Mouse (Mus musculus) mesoderm, embryonic 11.5 days (tissue): ENCODE data around the gene Son.

ENCODE experiments used
- DNase-seq: peaks from one replicate; pipeline ENCODE4 v3.0.0-alpha.2; 2012; ENCODE audit warnings: low read depth, low spot score

The Son gene

DNA sequence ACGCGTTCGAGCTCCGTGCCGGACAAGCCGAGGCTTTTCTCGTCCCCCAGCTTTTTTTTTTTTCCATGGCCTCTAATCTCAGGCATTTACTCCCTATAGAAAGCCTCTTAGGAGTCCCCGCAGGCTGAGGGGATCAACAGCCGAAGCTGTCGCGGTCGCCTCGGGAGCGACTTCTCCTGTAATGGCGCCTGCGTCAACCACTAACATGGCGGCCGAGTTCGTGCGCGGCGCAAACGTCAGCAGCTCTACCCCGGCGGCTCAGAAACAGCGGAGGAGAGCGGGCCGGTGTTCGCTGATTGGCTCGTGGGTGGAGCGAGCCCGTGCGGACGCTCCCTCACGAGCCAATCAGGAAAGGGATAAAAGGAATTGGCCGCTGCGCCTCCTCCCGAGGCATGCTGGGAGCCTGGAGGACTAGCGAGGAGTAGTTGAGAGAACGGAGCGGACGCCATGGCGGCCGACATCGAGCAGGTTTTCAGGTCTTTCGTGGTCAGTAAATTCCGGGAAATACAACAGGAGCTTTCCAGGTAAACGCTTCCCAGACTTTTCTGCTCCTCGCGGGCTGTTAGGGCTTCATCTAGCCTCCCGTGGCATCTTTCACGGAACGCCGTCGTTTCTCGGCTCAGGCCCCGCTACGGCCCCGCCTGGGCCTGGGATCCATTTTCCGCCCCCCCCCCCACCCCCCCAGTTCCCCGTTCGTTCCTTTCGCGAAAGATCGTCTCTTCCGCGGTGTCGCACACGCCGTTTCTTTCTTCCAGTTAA, at the start of gene Son:
TSS of gene Son (plus strand) at position 46 of the 759 bp plus-strand sequence.
- DNase-seq: peak; percentile 98

- peak; percentile 98 for DNase-seq
Observed at GRCm38 (mm10) chr16:91597672-91598010, 49.7 kb upstream of the Son start, which contains the start of gene Tmem50b. Tmem50b (minus strand) TSS chr16:91597800.

DNA sequence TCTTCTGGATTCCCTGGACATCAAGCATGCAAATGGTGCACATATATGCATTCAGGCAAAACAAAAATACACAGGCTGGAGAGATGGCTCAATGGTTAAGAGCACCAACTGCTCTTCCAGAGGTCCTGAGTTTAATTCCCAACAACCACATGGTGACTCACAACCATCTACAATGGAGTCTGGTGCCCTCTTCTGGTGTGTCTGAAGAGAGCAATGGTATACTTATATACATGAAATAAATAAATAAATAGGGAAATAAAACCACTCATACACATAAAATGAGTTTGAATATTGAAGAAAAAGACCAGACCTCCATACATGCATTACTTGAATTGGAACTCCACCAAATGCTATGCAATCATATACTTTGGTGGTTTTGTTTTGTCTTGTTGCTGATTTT, 48.1 kb upstream of the Son start:
- no peak for DNase-seq

- no peak for DNase-seq
Observed at GRCm38 (mm10) chr16:91601081-91601480, 46.2 kb upstream of the Son start.

GRCm38 (mm10) chr16:91601693-91602092, 45.6 kb upstream of the Son start:
- DNase-seq: no peak

- DNase-seq: no peak
Observed at GRCm38 (mm10) chr16:91605156-91605555, 42.1 kb upstream of the Son start.

DNA sequence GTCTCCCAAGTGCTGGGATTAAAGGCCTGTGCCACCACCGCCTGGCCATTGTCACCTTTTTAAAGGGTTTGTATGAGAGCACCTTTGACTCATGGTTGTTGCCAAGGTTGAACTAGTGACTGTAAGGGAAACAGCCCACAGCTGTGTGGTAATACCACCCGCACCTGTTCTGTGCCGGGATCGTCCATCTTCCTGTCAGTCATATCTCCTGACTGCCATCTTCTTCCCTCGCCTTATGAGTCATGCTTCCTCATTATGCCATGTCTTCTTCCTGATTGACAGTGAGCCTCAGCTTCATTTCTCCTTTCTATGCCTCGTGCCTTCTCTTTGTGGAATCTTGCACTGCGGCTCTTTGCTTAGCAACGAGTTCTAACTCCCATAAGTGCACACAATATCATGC, 40.3 kb upstream of the Son start:
- no peak for DNase-seq

DNA sequence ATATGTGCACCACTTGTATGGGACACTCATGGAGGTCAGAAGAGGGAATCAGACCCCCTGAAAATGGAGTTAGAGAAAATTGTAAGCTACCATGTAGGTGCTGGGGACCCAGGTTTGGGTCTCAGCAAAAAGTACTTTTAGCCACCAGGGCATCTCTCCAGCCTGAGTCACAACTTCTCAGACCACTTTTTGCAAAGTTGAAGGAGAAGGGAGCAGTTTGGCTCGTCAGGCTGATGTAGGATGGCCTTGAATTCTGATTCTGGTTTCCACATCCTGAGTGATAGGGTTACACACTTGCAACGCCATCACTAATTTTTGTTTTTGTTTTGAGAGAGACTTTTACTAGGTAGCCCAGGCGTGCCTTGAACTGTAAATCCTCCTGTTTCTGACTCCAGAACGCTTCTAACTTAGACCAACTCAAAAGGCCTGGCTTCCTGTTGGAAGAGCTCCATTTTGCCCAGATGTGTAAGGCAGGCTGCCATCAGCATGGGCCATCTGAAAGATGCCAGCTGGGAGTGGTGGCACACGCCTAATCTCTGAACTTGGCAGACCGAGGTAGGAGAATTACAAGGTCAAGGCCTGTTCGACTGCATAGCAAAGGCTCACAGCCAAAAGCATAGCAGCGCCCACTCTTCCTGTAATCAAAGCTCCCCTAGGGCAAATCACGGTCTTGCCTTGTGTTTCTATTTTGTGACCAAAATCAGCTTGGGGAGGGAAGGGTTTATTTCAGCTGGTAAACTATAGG, 37.6 kb upstream of the Son start:
- DNase-seq: no peak

- no peak for DNase-seq
Observed at GRCm38 (mm10) chr16:91611248-91611647, 36.1 kb upstream of the Son start.

- no peak for DNase-seq
Observed at GRCm38 (mm10) chr16:91612525-91612924, 34.8 kb upstream of the Son start.

DNA sequence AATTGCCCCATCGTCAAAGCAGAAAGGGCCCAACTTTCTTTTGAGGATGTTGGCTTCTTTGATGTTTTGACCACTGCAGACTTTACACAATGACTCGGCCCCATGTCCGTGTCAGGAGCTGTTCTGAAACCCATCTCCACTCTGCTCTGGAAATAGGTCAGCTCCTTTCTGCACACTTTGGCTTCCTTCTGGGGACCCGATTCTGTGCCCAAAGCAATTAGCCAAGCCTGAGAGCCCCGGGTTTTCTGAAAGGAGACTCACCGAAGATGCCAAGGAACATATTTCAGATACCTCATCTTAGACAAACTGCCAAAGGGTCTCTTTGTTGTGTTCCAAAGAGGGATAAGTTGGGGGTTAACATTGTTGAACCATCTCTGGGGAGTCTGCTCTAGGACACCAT, 32.8 kb upstream of the Son start:
- DNase-seq: no peak

- peak; percentile 75 for DNase-seq
Observed at GRCm38 (mm10) chr16:91618511-91619501, 28.5 kb upstream of the Son start, which contains the start of gene Dnajc28. Dnajc28 (minus strand) TSS chr16:91619026.

DNA sequence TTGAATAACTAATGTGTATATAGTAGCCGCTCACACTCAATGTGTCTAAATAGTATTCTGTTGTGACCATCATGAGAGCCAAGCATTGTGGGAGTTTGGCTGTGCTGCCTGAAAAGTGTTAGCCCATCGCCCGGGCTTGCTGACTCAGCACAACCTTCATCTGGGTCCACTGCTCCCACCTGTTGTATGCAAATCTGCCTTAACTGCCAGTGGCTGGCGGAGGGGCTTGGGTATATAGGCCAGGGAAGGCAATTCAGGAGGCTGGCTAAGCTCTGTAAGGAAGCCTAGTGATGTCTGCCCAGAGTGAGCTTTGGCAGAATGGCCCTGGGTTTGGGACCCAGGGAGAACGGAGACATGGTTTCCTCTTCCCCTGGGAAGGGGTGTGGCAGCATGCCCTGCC, 27.1 kb upstream of the Son start:
- no peak for DNase-seq

GRCm38 (mm10) chr16:91620991-91621390, 26.3 kb upstream of the Son start:
- DNase-seq: no peak

- no peak for DNase-seq
Observed at GRCm38 (mm10) chr16:91623074-91623473, 24.2 kb upstream of the Son start.

GRCm38 (mm10) chr16:91627831-91628230, 19.5 kb upstream of the Son start:
- DNase-seq: no peak

DNA sequence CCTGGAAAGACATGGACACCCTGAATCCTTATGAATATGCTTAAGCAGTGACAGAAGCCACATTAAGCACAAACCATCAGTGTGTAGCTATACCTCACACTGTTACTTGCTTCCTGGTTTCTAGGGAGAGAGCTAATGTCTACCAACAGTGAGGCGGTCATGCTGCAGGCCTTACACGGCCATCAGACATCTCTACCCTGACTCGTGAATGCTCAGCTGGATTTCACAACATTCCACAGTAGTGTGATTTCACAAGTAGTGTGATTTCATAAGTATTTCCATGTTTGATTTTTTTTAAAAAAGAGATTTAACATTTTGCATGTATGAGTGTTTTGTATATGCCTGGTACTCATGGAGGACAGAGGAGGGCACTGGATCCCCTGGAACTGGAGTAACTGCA, 18.6 kb upstream of the Son start:
- no peak for DNase-seq

DNA sequence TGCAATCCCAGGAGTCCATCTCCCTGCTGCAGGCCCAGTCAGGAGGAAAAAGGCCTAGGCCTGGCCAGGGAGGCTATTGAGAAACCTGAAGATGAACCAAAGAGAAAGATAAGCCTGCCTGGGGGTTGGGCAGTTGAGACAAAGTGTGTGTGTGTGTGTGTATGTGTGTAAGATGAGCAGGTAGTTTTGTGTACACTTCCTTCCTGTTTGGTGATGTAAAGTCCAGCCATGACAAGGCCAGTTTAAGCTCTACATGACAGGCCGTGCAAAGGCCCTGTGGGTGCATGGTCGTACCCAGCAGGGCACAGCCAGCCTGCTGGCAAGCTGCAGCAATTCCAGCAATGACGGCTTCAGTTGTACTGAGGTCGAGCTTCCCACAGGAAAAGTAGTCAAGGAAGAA, 17.6 kb upstream of the Son start:
- DNase-seq: no peak

- DNase-seq: no peak
Observed at GRCm38 (mm10) chr16:91630584-91630983, 16.7 kb upstream of the Son start.

GRCm38 (mm10) chr16:91632439-91632838, 14.9 kb upstream of the Son start:
- DNase-seq: no peak

- DNase-seq: no peak
Observed at GRCm38 (mm10) chr16:91632940-91633339, 14.4 kb upstream of the Son start.

DNA sequence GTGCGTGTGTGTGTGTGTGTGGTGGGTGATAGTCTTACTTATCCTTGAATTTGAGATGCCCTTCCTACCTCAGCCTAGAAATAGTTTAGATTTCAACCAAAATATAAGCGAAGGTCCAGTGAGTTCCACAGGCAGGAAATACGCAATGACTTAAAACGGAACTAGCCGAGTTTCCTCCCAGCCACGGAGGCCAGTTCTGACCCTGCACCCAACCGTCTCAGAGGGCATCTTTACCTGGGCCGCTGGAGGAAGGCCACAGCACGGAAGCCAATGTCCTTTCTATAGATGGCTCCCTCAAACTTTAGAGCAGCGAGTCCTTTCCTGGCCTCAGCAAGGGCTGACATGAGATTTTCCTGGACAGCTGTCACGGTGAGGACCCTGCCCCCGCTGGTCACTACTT, 13.7 kb upstream of the Son start:
- no peak for DNase-seq
